Mouse (Mus musculus) embryonic facial prominence, embryonic 12.5 days (tissue): ENCODE results near the gene Vps4b. TPM values are rescaled to one million over a fixed set of nuclear protein-coding genes. Genes with fewer than 3 reads are reported as not detected.

ENCODE experiments used
- ATAC-seq: fragments of 200-750 bp; cut with Nextera tagmentation; 2 replicates; pipeline ENCODE4 v1.8.0; 2017; ENCODE audit not compliant: insufficient number of reproducible peaks, insufficient read depth, low FRiP score, low TSS enrichment
- H3K27ac ChIP-seq: fragments of 300-500 bp; sonication (generic); 2 replicates; pipeline ENCODE4 v1.5.1; 2016; ENCODE audit warnings: mild to moderate bottlenecking
- H3K27me3 ChIP-seq: fragments of 300-500 bp; sonication (generic); 2 replicates; pipeline ENCODE4 v1.6.1; 2016; ENCODE audit warnings: mild to moderate bottlenecking, moderate library complexity
- H3K36me3 ChIP-seq: fragments of 300-500 bp; sonication (generic); 2 replicates; pipeline ENCODE4 v1.6.1; 2016; ENCODE audit warnings: mild to moderate bottlenecking
- H3K4me1 ChIP-seq: fragments of 300-500 bp; sonication (generic); 2 replicates; pipeline ENCODE4 v1.6.1; 2016
- H3K4me2 ChIP-seq: fragments of 300-500 bp; sonication (generic); replicated peaks from 2 replicates; pipeline ENCODE4 v1.6.1; 2016; ENCODE audit warnings: mild to moderate bottlenecking, moderate library complexity
- H3K4me3 ChIP-seq: fragments of 300-500 bp; sonication (generic); 2 replicates; pipeline ENCODE4 v1.5.1; 2016; ENCODE audit warnings: mild to moderate bottlenecking
- H3K9ac ChIP-seq: fragments of 300-500 bp; sonication (generic); 2 replicates; pipeline ENCODE4 v1.6.1; 2016; ENCODE audit warnings: mild to moderate bottlenecking, moderate library complexity
- H3K9me3 ChIP-seq: fragments of 300-500 bp; sonication (generic); 2 replicates; pipeline ENCODE4 v1.6.1; 2016; ENCODE audit warnings: mild to moderate bottlenecking, moderate library complexity
- WGBS: fragments of 180-500 bp; shearing (Covaris S2); methylation state at CpG from one replicate; pipeline ENCODE4 v1.1.7; 2016; 5-methylcytosine and 5-hydroxymethylcytosine counted together
- polyA plus RNA-seq: library from polyadenylated mRNA; unstranded; fragments of >200 nt; fragmentation: Nextera tagmentation; extraction: Ambion mirVana; gene quantifications from 2 replicates; pipeline ENCODE4 v1.2.1, GENCODE M21; 2016

The Vps4b gene
- polyA plus RNA-seq, 1 experiment from 2014 or later, result 72.2 TPM

DNA sequence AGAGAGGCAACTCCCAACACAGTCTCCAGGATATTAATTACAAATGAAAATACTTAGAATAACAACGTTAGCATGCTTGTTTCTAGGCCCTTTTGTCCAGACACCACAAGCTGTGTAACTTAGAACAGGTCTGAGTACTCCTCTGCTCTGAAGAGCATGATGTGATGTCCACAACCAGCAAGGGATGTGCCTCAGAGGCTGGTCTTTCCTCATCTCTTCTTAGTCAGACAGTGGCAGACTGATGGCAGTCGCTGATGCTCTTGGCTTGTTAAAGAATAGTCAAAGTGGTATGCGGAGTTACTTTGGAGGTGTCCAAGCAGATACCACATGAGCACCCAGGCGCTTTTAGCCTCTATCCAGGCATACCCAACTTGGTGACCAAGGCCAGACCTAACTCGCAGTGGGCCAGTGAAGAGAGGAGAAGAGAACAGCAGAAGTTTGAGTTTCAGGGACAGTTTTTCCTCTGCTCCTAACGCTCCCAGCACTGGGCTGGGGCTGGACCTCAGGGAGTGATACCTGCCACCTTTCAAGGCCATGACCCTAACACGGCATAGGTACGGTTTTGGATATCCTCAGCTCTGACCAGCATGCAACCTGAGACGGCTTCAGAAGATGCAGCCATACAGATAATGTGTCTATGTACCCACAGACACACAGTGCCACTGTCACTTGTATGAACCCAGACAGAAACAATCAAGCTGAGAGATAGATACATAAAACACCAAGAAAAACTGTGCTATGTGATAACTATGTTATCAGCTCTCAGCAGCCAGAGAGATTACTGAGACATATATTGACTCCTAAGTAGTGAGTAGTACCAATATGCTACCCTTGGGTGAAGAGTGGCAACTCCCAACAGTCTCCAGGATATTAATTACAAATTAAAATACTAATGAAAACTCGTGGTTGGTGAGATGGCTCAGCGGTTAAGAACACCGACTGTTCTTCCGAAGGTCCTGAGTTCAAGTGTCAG, 81.1 kb downstream of the Vps4b start:
- H3K9ac ChIP-seq, result no peak overlapping the region
- peak overlapping the region; percentile 95; the same call in 1 of the 2 replicates for H3K4me2 ChIP-seq
- 83% methylated on average over 13 of the region's 13 CpGs for WGBS
- H3K27ac ChIP-seq, result no peak overlapping the region
- H3K27me3 ChIP-seq, result no peaks in the 10 kb centered on the region
- peaks cover 12% of the 10 kb centered on the region for H3K4me1 ChIP-seq
- H3K36me3 ChIP-seq, result no peaks in the 10 kb centered on the region
- no peaks in the 10 kb centered on the region for H3K9me3 ChIP-seq
- no peak overlapping the region for H3K4me3 ChIP-seq
- no peak for ATAC-seq

DNA sequence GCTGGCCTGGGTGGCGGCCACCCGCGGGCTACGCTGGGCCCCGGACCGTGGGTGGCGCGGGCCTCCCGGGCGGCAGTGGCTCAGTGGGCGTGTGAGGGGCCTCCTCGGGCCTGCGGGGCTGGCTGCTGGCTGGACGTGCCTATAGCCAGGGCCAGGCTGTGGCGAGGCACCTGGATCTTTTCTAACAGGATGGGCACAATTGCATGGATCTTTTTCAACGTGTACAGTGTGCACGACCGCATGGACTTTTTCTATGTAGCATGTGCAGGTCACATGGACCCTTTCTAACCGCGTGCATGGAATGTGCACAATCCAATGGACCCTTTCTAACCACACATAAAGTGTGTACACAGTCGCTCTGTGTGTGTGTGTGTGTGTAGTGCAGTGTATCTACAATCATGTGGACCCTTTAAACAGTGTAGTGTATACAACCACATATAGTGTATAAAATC, 82.0 kb downstream of the Vps4b start:
- Histone ChIP-seq H3K9me3 (no peaks in the 10 kb centered on the region), H3K27me3 (no peaks in the 10 kb centered on the region), H3K4me1 (peaks cover 12% of the 10 kb centered on the region), H3K4me3 (peak overlapping the region; percentile 76), H3K27ac (peak overlapping the region; percentile 89), H3K36me3 (no peaks in the 10 kb centered on the region), H3K4me2 (peak overlapping the region; percentile 95), H3K9ac (peak overlapping the region; percentile 85)
- 7% methylated on average over 21 of the region's 21 CpGs for WGBS
- ATAC-seq, result peak; percentile 37

Other genes starting within 250 kb of the Vps4b start
- 18.1 TPM in 2 replicates for gene Bcl2, start 82.5 kb downstream of the Vps4b start, polyA plus RNA-seq
- gene Kdsr, start 37.0 kb downstream of the Vps4b start, polyA plus RNA-seq, result 12.5 and 13.4 TPM in 2 replicates
- 1.3 and 1.9 TPM in 2 replicates for gene Serpinb5, start 64.4 kb upstream of the Vps4b start, polyA plus RNA-seq
- not detected in 2 replicates for gene Serpinb12, start 137.7 kb upstream of the Vps4b start, polyA plus RNA-seq
- not detected in 2 replicates for gene Serpinb13, start 184.3 kb upstream of the Vps4b start, polyA plus RNA-seq